Mouse (Mus musculus): Measurements from ENCODE around the gene Eif2d. TPM values are rescaled to one million over a fixed set of nuclear protein-coding genes. Genes with fewer than 3 reads are reported as not detected.

Eif2d gene
- polyA plus RNA-seq, 1 experiment from 2014 or later, result 54.1 TPM

DNA sequence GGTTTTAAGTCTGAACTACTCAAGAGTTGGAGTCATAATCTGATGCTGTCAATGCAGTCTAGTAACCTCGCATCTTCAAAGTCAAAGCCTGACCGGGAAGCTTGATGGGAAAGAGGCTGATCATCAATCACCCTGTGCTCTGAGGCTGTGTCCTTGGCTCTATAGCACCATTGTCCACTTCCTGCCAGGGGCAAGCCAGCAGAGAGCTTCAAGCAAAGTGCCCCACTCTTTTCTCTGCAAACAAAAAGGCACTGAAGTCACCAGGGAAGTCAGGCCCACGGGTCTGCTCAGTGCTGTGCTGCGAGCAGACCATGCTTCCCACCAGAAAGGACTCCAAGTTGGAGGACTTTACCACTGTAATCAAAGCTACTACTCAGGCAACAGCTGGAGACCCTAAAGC, 24.3 kb downstream of the Eif2d start:
- H3K36me3 ChIP-seq, result peaks cover 57% of the 10 kb centered on the region
- H3K27me3 ChIP-seq (replicated peaks), result no peaks in the 10 kb centered on the region
- no peaks in the 10 kb centered on the region for H3K4me1 ChIP-seq
- no peaks in the 10 kb centered on the region for H3K9me3 ChIP-seq
- WGBS, result 50% methylated on average over 4 of the region's 4 CpGs
- ATAC-seq (ENCODE audit: low FRiP score, low read depth), result no peak
- H3K9ac ChIP-seq, result no peak overlapping the region
- no peak overlapping the region for H3K4me2 ChIP-seq (replicated peaks)
- no peak overlapping the region for H3K4me3 ChIP-seq
- H3K27ac ChIP-seq, result no peak overlapping the region

DNA sequence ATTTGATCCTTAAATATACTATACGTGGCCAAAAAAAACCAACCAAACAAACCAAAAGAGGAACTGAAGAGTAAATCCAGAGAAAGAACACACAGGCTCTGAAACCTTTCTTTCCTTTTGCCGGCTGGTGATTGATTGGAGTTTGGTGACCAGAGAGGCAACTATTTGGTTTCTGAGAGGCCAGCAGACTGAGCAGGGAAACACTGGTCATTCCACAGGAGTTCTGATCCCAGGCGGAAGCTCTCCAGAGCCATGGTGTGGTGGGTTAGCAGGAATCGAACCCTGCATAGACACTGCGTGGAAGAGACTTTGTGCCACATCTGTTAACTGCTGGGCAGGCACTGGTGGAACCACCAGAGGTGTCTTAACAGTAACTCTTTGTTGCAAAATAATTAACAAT, 25.1 kb downstream of the Eif2d start:
- no peaks in the 10 kb centered on the region for H3K9me3 ChIP-seq

DNA sequence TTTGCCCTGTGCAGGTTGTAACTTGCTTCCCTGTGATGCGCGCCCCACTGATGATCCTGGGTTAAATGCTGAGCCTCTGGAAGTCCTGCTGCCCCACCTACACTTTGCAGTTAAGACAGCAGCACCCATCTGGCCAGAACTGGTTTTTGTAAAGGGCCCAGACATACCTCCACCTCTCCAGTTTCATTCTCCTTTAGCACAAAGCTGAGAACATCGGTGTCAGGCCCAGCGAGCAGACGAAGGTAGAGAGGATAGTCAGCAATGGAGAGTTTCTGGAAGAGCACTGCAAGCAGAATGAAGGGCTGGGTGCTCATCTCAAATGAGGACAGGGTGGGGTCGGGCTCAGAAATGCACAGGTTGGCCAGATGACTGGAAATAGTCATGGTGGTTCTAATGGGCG, 27.4 kb downstream of the Eif2d start:
- ATAC-seq (ENCODE audit: low FRiP score, low read depth), result no peak
- Histone ChIP-seq H3K4me3 (no peak overlapping the region), H3K9ac (no peak overlapping the region), H3K4me1 (no peaks in the 10 kb centered on the region), H3K9me3 (no peaks in the 10 kb centered on the region), H3K27me3 (replicated peaks) (no peaks in the 10 kb centered on the region), H3K4me2 (replicated peaks) (no peak overlapping the region), H3K36me3 (peaks cover 30% of the 10 kb centered on the region), H3K27ac (no peak overlapping the region)
- 94% methylated on average over 7 of the region's 7 CpGs for WGBS

More for the DNA sequence above, 25.1 kb downstream of the Eif2d start:
- H3K27me3 ChIP-seq (replicated peaks), result no peaks in the 10 kb centered on the region
- H3K4me1 ChIP-seq, result no peaks in the 10 kb centered on the region
- no peak overlapping the region for H3K4me3 ChIP-seq
- WGBS, result 88% methylated on average over 5 of the region's 5 CpGs
- no peak overlapping the region for H3K27ac ChIP-seq
- no peak for ATAC-seq (ENCODE audit: low FRiP score, low read depth)
- no peak overlapping the region for H3K4me2 ChIP-seq (replicated peaks)
- peaks cover 49% of the 10 kb centered on the region for H3K36me3 ChIP-seq
- H3K9ac ChIP-seq, result no peak overlapping the region

DNA sequence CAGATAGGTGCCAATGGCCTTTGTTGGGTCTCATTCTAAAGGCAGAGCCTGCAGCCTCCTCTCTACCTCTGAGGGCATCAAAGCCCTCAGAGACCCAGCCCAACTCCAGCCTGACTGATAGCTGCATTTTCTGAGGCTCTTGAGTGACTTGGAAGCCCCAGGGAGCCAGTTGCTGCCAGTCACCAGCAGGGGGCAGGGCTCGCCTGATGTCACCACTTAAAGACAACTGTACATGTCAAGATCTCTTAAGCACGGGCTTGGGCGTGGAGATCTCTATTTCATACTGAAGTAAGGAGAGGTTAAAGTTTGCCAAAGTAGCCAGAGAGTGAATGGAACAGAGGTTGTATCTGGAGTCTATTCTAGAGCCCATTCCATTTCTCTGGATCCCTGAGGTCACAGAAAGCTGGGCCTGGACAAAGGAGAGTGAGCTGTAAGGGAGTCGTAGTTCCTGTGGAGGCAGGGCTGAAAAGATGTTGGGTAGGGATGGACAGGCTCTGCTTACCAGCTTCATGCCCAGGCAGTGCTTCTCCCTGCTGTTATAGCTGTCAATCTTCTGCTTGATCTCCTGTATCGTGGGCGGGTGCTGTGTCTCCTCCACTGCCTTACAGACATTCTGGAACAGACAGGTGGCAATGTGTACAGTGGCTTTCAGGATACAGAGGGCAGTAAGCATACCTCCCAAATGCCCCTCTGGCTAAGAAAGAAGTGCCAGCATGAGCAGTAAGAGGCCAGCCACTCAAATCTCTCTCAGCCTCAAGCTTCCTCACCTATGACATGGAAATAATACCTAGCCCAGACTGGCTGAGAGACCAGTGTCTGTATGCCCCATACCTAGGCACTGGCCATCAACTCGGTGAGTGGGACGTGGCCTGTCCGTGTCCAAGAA, 28.9 kb downstream of the Eif2d start:
- Histone ChIP-seq H3K4me2 (replicated peaks) (no peak overlapping the region), H3K27ac (no peak overlapping the region), H3K36me3 (peaks cover 20% of the 10 kb centered on the region), H3K9ac (no peak overlapping the region), H3K27me3 (replicated peaks) (no peaks in the 10 kb centered on the region), H3K4me1 (no peaks in the 10 kb centered on the region), H3K9me3 (no peaks in the 10 kb centered on the region), H3K4me3 (no peak overlapping the region)
- ATAC-seq (ENCODE audit: low FRiP score, low read depth), result peak; percentile 29; the same call in 1 of the 2 replicates
- 75% methylated on average over 9 of the region's 9 CpGs for WGBS

DNA sequence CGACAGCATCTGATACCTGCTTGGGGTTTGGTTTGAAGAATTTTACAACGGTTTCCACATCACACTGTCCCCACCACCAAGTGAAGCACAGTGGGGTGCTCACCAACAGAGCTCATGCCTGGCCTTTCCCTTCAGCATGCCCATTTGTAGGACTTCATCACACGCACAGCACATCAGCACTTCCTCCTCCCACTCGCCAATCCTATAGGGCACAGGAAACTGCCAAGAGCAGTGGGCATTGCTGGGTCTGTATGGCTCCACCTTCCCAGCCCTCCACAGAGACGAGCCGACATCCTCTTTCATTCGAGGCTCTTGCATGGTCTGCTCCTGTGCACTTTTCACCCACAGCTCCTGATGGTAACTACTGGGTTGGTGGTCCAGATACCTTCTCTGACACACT, 30.2 kb downstream of the Eif2d start:
- no peak overlapping the region for H3K4me3 ChIP-seq
- ATAC-seq (ENCODE audit: low FRiP score, low read depth), result no peak
- no peaks in the 10 kb centered on the region for H3K9me3 ChIP-seq
- H3K27me3 ChIP-seq (replicated peaks), result no peaks in the 10 kb centered on the region
- no peak overlapping the region for H3K9ac ChIP-seq
- H3K36me3 ChIP-seq, result peaks cover 13% of the 10 kb centered on the region; the same call in 1 of the 2 replicates
- H3K4me2 ChIP-seq (replicated peaks), result no peak overlapping the region
- WGBS, result 90% methylated on average over 7 of the region's 7 CpGs
- H3K4me1 ChIP-seq, result no peaks in the 10 kb centered on the region
- no peak overlapping the region for H3K27ac ChIP-seq

DNA sequence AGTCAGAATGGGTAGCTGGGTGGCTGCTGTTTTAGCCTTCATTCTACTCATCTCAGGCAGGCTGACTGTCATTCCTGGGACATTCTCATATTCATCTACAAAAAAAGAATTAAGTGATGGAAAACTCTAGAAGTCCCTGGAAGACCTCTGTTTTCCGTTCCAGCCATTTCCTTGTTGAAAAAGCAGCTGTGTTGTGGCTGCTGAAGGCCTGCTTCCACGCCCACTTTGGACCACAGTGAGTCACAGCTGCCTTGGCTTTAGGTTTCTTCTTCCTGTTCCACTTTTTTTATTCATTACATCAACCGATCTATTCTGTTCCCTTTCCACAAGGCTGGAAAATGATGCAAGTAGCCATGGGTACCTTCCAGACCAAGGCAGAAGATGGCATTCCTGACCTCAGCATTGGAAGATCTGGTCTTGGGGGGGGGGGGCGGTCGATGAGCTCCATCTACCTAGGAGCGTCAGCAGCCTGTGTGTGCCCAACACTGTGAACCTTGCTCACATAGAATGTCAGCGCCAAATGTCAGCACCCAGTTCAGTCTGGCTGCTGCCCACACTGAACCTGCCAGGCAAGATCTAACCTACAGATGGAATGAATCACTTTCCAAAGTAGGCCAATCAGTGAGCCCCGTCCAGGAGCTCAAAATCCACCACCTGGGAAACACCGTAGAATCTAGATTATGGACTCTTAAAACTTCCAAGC, 31.4 kb downstream of the Eif2d start:
- Histone ChIP-seq H3K27ac (no peak overlapping the region), H3K4me1 (no peaks in the 10 kb centered on the region), H3K4me2 (replicated peaks) (no peak overlapping the region), H3K36me3 (peaks cover 6% of the 10 kb centered on the region; the same call in 1 of the 2 replicates), H3K9ac (no peak overlapping the region), H3K27me3 (replicated peaks) (no peaks in the 10 kb centered on the region), H3K9me3 (no peaks in the 10 kb centered on the region), H3K4me3 (no peak overlapping the region)
- 91% methylated on average over 9 of the region's 9 CpGs for WGBS
- no peak for ATAC-seq (ENCODE audit: low FRiP score, low read depth)

DNA sequence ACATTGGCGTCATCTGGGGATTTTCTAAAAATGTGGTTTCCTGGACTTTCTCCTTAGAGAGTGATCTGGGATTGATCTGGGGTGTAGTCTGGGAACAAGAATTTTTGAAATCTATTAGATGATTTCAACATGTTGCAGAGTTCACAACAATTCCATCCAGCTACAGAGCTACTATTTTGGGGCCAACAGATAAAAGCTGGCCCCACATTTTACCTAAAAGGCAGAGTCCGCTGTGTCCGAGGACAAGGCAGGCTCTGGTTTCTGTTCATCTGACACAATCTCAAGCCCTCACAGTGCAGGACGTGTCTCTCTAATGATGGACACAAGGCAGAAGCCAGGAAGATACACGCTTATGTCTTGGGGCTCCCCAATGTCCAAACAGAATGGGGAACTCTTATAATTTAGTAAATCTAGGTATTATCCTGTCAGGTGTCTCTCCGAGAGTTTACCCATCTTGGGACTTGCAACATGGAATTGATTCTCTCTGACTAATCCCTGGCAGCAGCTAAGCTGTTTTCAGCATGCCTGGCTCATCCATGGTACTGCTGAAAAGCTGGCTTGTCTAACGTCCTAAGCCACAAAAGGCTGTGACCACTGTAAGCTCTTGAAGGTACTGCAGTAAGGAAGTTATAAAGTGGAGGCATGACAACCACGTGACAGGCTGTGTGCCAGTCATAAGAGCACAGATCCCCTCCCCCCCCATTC, 32.1 kb downstream of the Eif2d start:
- Histone ChIP-seq H3K27me3 (replicated peaks) (no peaks in the 10 kb centered on the region), H3K4me2 (replicated peaks) (no peak overlapping the region), H3K27ac (no peak overlapping the region), H3K4me3 (no peak overlapping the region), H3K36me3 (no peaks in the 10 kb centered on the region), H3K9ac (no peak overlapping the region), H3K4me1 (no peaks in the 10 kb centered on the region), H3K9me3 (no peaks in the 10 kb centered on the region)
- WGBS, result 84% methylated on average over 8 of the region's 8 CpGs
- ATAC-seq (ENCODE audit: low FRiP score, low read depth), result no peak

DNA sequence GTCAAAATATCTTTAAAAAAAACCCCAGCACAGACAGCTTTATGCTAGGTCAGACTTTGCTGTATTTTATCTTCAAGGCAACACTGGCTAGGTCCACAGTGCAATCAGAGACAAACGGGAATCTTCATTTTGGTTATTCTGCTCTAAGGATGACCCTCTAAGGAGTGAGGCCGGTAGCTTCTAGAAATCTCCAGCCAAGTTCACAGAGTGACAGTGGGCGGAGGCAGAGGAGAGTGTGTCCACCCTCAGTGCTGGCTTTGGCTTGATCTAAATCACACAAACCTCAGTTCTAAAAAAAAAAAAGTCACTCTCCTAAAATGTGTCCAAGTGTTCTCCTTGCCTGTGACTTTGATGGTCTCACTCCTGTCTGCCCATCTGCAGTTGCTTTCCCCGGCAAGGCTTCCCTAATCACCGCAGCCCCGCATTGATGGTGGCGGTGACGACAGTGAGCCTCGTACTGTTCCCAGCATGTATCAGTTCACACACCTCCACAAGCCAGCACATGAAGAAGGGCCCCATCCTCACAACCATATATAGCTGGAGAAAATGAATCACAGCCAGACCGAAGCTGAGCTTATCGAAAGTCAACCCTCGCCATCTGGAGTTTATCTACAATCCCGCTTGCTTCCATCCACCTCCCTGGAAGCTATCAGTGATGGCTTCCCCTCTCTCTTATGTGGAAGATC, 33.0 kb downstream of the Eif2d start:
- no peaks in the 10 kb centered on the region for H3K36me3 ChIP-seq
- H3K4me3 ChIP-seq, result no peak overlapping the region
- no peak overlapping the region for H3K9ac ChIP-seq
- H3K4me1 ChIP-seq, result no peaks in the 10 kb centered on the region
- H3K9me3 ChIP-seq, result no peaks in the 10 kb centered on the region
- no peak overlapping the region for H3K27ac ChIP-seq
- H3K4me2 ChIP-seq (replicated peaks), result no peak overlapping the region
- 90% methylated on average over 13 of the region's 13 CpGs for WGBS
- no peak for ATAC-seq (ENCODE audit: low FRiP score, low read depth)
- no peaks in the 10 kb centered on the region for H3K27me3 ChIP-seq (replicated peaks)

DNA sequence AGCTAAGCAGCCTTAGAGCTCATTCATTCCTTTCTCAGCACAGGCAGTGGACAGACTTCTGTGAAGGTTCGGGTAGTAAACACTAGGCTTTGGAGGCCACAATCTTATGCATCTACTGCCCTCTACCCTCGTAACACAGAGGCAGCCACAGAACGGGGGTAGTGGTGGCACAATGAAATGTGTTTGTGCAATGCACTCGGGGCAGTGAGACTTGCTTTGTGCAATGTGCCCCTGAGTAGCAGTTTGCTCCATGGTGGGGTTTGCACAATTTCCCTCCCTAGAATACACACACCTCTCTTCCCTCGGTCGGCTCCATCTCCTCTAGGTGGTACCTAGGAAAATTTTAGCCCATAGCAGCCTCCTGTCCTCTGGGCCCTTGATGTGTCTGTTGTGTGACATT, 34.0 kb downstream of the Eif2d start:
- H3K9me3 ChIP-seq, result no peaks in the 10 kb centered on the region
- WGBS, result 80% methylated on average over 6 of the region's 6 CpGs
- no peak overlapping the region for H3K4me3 ChIP-seq
- no peak for ATAC-seq (ENCODE audit: low FRiP score, low read depth)
- H3K36me3 ChIP-seq, result no peaks in the 10 kb centered on the region
- no peak overlapping the region for H3K4me2 ChIP-seq (replicated peaks)
- no peaks in the 10 kb centered on the region for H3K27me3 ChIP-seq (replicated peaks)
- no peak overlapping the region for H3K9ac ChIP-seq
- no peak overlapping the region for H3K27ac ChIP-seq
- no peaks in the 10 kb centered on the region for H3K4me1 ChIP-seq

DNA sequence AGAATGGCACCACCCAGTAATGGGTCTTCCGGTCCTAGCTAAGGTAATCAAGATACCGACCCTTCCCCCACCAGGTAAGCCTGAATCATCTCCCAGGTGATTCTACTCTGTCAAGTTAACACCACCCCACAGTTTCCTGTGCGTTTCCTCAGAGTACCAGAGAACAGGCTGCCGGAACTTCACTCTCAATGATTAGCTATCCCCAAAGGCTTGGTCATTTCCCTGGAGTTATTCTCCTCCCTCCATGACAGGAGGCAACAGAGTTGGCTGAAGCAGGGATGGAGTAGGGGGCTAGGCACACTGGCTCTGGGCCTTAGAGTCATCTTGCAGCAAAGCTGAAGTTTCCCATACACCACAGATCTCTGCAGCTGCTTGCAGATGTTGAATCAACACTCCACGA, 34.9 kb downstream of the Eif2d start:
- Histone ChIP-seq H3K9me3 (no peaks in the 10 kb centered on the region), H3K4me3 (no peak overlapping the region), H3K9ac (no peak overlapping the region), H3K27ac (no peak overlapping the region), H3K36me3 (no peaks in the 10 kb centered on the region), H3K27me3 (replicated peaks) (no peaks in the 10 kb centered on the region), H3K4me2 (replicated peaks) (no peak overlapping the region), H3K4me1 (no peaks in the 10 kb centered on the region)
- ATAC-seq (ENCODE audit: low FRiP score, low read depth), result no peak
- WGBS, result 91% methylated on average over 5 of the region's 5 CpGs

DNA sequence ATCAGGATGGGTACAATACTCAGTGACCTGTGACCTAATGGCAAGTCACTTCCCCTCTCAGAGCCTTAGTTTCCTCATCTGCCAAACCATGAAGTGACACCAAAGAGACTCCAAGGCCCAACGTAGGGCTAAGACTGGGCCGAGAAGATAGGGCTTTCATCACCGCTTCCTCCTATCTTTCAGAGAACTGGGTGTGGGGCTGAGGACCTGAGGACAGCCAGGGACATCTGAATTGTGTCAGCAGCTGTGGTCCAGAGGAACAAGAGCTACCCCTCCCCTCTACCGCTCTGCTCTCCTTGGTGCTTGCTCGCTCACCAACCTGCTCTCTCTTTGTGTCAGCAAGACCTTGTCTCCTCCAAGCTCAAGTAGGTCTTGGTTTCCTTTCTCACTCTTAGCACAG, 35.7 kb downstream of the Eif2d start:
- no peak overlapping the region for H3K27ac ChIP-seq
- no peak overlapping the region for H3K9ac ChIP-seq
- H3K4me2 ChIP-seq (replicated peaks), result no peak overlapping the region
- H3K4me1 ChIP-seq, result no peaks in the 10 kb centered on the region
- no peak overlapping the region for H3K4me3 ChIP-seq
- no peaks in the 10 kb centered on the region for H3K9me3 ChIP-seq
- H3K36me3 ChIP-seq, result no peaks in the 10 kb centered on the region
- 91% methylated on average over 5 of the region's 5 CpGs for WGBS
- ATAC-seq (ENCODE audit: low FRiP score, low read depth), result no peak
- H3K27me3 ChIP-seq (replicated peaks), result no peaks in the 10 kb centered on the region

DNA sequence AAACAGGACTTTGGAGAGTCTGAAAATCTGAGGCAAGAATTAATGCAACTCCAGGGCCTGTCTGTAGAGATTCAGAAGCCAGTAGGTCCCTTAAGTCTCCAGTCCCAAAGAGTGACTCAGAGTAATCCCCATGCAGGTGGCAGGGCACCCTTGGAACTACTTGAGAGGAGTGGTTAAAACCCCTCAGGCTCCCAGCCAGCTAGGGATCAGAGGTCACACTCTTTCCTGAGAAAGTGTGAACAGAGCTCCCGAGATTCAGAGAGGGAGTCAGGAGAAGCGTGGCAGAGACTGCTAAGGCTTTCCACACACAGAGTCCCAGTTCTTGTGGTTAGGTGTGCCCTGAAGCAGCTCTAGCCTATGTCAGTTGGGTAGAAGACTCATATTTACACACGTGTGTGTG, 40.8 kb downstream of the Eif2d start:
- WGBS, result 74% methylated on average over 3 of the region's 3 CpGs

More for the DNA sequence above, 40.8 kb downstream of the Eif2d start:
- Histone ChIP-seq H3K4me2 (replicated peaks) (no peak overlapping the region), H3K36me3 (no peaks in the 10 kb centered on the region), H3K9me3 (no peaks in the 10 kb centered on the region), H3K4me1 (no peaks in the 10 kb centered on the region), H3K4me3 (no peak overlapping the region), H3K27me3 (replicated peaks) (no peaks in the 10 kb centered on the region), H3K9ac (no peak overlapping the region), H3K27ac (no peak overlapping the region)
- no peak for ATAC-seq (ENCODE audit: low FRiP score, low read depth)

Data from neural tube, embryonic 12.5 days (tissue).